Mouse (Mus musculus) ES-Bruce4 (cell line): ENCODE results near the gene Fasn. TPM values are rescaled to one million over a fixed set of nuclear protein-coding genes. Genes with fewer than 3 reads are reported as not detected.
"Not testable (repeated sequence)": the region's sequence is repeated elsewhere in the genome, so short reads cannot be mapped to it uniquely, and the experiment has no call there.

Experiments
- H3K27ac ChIP-seq: 2 replicates; pipeline ENCODE4 v1.5.1; 2012; ENCODE audit warnings: low read length, inconsistent platforms; ENCODE audit not compliant: insufficient read depth
- H3K27me3 ChIP-seq: 2 replicates; pipeline ENCODE4 v1.6.1; 2012; ENCODE audit warnings: mild to moderate bottlenecking, low read length, inconsistent platforms; ENCODE audit not compliant: control insufficient read depth, poor library complexity, insufficient read depth, severe bottlenecking
- H3K36me3 ChIP-seq: 2 replicates; pipeline ENCODE4 v1.6.1; 2012; ENCODE audit warnings: inconsistent platforms, mild to moderate bottlenecking, low read length, moderate library complexity; ENCODE audit not compliant: control insufficient read depth, poor library complexity, insufficient read depth, severe bottlenecking
- H3K4me1 ChIP-seq: one replicate; pipeline ENCODE4 v1.8.1; 2011; ENCODE audit warnings: low read length; ENCODE audit not compliant: control insufficient read depth, insufficient read depth
- H3K4me3 ChIP-seq: 2 replicates; pipeline ENCODE4 v1.5.1; 2011; ENCODE audit warnings: low read depth, mild to moderate bottlenecking, low read length
- H3K9ac ChIP-seq: 2 replicates; pipeline ENCODE4 v1.6.1; 2012; ENCODE audit warnings: low read depth, mild to moderate bottlenecking, inconsistent platforms; ENCODE audit not compliant: poor library complexity, severe bottlenecking
- H3K9me3 ChIP-seq: replicated peaks from 2 replicates; pipeline ENCODE4 v1.6.1; 2012; ENCODE audit warnings: mild to moderate bottlenecking, low read length, inconsistent platforms; ENCODE audit not compliant: control insufficient read depth, poor library complexity, insufficient read depth, severe bottlenecking
- CTCF ChIP-seq: IDR thresholded peaks from one replicate; pipeline ENCODE4 v1.8.1; 2011; ENCODE audit warnings: low read depth, low read length
- EP300 ChIP-seq: IDR thresholded peaks from 2 replicates; pipeline ENCODE4 v1.6.1; 2011; ENCODE audit warnings: low read depth, low read length; ENCODE audit not compliant: insufficient read depth
- POLR2A ChIP-seq: IDR thresholded peaks from one replicate; pipeline ENCODE4 v1.8.1; 2011; ENCODE audit warnings: low read length; ENCODE audit not compliant: insufficient read depth
- polyA plus RNA-seq: library from polyadenylated mRNA; stranded (reverse); fragments of >200 nt; gene quantifications from 2 replicates; pipeline ENCODE4 v1.2.4, GENCODE M21; 2011; ENCODE audit warnings: low read depth; ENCODE audit not compliant: missing spikeins, insufficient read depth, insufficient read length

Gene Fasn
- polyA plus RNA-seq = 114 and 127 TPM in 2 replicates

GRCm38 (mm10) chr11:120823956-120824786 lies at the start of gene Fasn:
Gene Fasn (minus strand): TSS chr11:120824547.
- TF ChIP-seq EP300 = no peak
- TF ChIP-seq CTCF = peak; percentile 10
- no peak for TF ChIP-seq POLR2A
- Histone ChIP-seq H3K27me3 (no peaks in the 10 kb centered on the region), H3K4me1 (peaks cover 9% of the 10 kb centered on the region), H3K9ac (peak within 1 kb of the TSS; percentile 76), H3K9me3 (no peaks in the 10 kb centered on the region), H3K27ac (peak within 1 kb of the TSS; percentile 10; the same call in 1 of the 2 replicates), H3K36me3 (peaks cover 30% of the 10 kb centered on the region), H3K4me3 (peak within 1 kb of the TSS; percentile 86)

- TF ChIP-seq EP300 (no peak), CTCF (no peak), POLR2A (no peak)
- H3K36me3 ChIP-seq = no peaks in the 10 kb centered on the region
- H3K4me1 ChIP-seq = no peaks in the 10 kb centered on the region
- H3K27ac ChIP-seq = no peak overlapping the region
- H3K9ac ChIP-seq = no peak overlapping the region
- no peaks in the 10 kb centered on the region for H3K9me3 ChIP-seq
- H3K27me3 ChIP-seq = no peaks in the 10 kb centered on the region
- H3K4me3 ChIP-seq = no peak overlapping the region
These were observed 48.9 kb upstream of the Fasn start for GRCm38 (mm10) chr11:120873206-120873605.

GRCm38 (mm10) chr11:120871521-120871920 lies 47.2 kb upstream of the Fasn start:
- Histone ChIP-seq H3K4me1 (no peaks in the 10 kb centered on the region), H3K36me3 (no peaks in the 10 kb centered on the region), H3K27me3 (no peaks in the 10 kb centered on the region), H3K27ac (no peak overlapping the region), H3K9me3 (no peaks in the 10 kb centered on the region), H3K4me3 (no peak overlapping the region), H3K9ac (no peak overlapping the region)
- no peak for TF ChIP-seq CTCF
- TF ChIP-seq EP300 = no peak
- TF ChIP-seq POLR2A = no peak

GRCm38 (mm10) chr11:120865816-120866215 lies 41.5 kb upstream of the Fasn start:
- no peaks in the 10 kb centered on the region for H3K36me3 ChIP-seq
- TF ChIP-seq EP300 = no peak
- no peak for TF ChIP-seq POLR2A
- no peak for TF ChIP-seq CTCF
- no peaks in the 10 kb centered on the region for H3K9me3 ChIP-seq
- H3K27me3 ChIP-seq = no peaks in the 10 kb centered on the region
- H3K4me3 ChIP-seq = no peak overlapping the region
- H3K27ac ChIP-seq = no peak overlapping the region
- no peak overlapping the region for H3K9ac ChIP-seq
- no peaks in the 10 kb centered on the region for H3K4me1 ChIP-seq

GRCm38 (mm10) chr11:120862819-120863218 lies 38.5 kb upstream of the Fasn start:
- Histone ChIP-seq H3K4me3 (no peak overlapping the region), H3K27me3 (no peaks in the 10 kb centered on the region), H3K36me3 (no peaks in the 10 kb centered on the region), H3K27ac (no peak overlapping the region), H3K9ac (no peak overlapping the region), H3K4me1 (no peaks in the 10 kb centered on the region), H3K9me3 (no peaks in the 10 kb centered on the region)
- TF ChIP-seq EP300 (no peak), POLR2A (no peak), CTCF (no peak)

- H3K4me3 ChIP-seq, H3K9me3 ChIP-seq, H3K4me1 ChIP-seq, H3K27ac ChIP-seq, H3K27me3 ChIP-seq, H3K9ac ChIP-seq, H3K36me3 ChIP-seq: not testable (repeated sequence)
These were observed 31.6 kb upstream of the Fasn start for GRCm38 (mm10) chr11:120855938-120856337.
